Mouse (Mus musculus): Measurements from ENCODE around the gene Pitpnc1. TPM values are rescaled to one million over a fixed set of nuclear protein-coding genes. Genes with fewer than 3 reads are reported as not detected.

Pitpnc1 gene
- polyA plus RNA-seq, 1 experiment, result 30.0 TPM

GRCm38 (mm10) chr11:107354499-107355143 lies 115.9 kb downstream of the Pitpnc1 start:
- DNase-seq, result no peak
- TF ChIP-seq CTCF (IDR thresholded peaks at IDR 0.05; ENCODE audit: borderline replicate concordance, insufficient read depth, low read depth, low read length) (no peak), POLR2A (IDR thresholded peaks at IDR 0.05; ENCODE audit: borderline replicate concordance, insufficient read depth, low read length) (no peak)
- Histone ChIP-seq H3K4me1 (ENCODE audit: control insufficient read depth, insufficient read depth, low read length) (peaks cover 33% of the 10 kb centered on the region), H3K27ac (ENCODE audit: insufficient read depth, low read length) (no peak overlapping the region), H3K4me3 (replicated peaks; ENCODE audit: insufficient read depth, low read depth, low read length) (no peak overlapping the region), H3K27me3 (ENCODE audit: control insufficient read depth, insufficient read depth, low read length) (no peaks in the 10 kb centered on the region)
- 87% methylated on average over 8 of the region's 8 CpGs for WGBS

DNA sequence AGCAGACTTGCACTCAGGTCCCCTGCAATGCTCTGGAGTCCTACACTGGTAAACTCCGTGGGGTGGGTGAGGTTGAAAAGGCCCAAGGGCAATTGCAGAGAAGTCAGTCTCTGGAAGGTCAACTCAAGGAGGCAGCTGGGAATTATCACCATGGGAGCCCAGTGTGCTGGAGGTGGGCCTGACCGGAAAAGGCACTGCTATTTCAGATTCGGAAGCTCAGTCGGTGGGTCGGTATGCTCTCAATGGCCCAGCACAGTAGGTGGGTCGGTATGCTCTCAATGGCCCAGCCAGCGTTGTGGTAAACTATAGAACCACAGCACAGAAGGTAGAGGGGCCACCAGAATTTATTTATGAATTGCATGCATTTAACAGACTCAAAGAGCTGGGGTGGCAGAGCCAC lies 117.9 kb downstream of the Pitpnc1 start:
- Histone ChIP-seq H3K27ac (ENCODE audit: insufficient read depth, low read length) (no peak overlapping the region), H3K27me3 (ENCODE audit: control insufficient read depth, insufficient read depth, low read length) (no peaks in the 10 kb centered on the region), H3K4me3 (replicated peaks; ENCODE audit: insufficient read depth, low read depth, low read length) (no peak overlapping the region), H3K4me1 (ENCODE audit: control insufficient read depth, insufficient read depth, low read length) (peaks cover 20% of the 10 kb centered on the region)
- DNase-seq, result no peak
- WGBS, result 47% methylated on average over 7 of the region's 7 CpGs
- no peak for TF ChIP-seq CTCF (IDR thresholded peaks at IDR 0.05; ENCODE audit: borderline replicate concordance, insufficient read depth, low read depth, low read length)
- no peak for TF ChIP-seq POLR2A (IDR thresholded peaks at IDR 0.05; ENCODE audit: borderline replicate concordance, insufficient read depth, low read length)

DNA sequence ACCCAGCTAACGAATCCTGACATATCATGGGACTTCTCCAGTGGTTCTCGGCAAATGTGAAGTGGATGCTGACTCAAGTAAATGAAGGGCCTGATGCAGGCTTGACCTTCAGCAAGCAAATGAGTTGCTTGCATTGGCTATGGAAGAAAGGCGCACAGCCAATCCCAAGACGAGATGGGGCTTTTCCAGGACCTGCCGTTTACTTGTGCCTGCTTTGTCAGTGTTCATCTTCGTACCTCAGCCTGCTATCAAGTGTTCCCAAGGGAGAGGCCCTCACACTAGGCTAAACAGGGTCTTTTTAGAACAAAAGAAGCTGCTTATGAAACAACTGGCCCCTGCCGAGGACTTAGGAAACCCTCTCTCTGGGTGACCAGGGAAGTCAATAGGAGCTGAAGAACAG lies 120.7 kb downstream of the Pitpnc1 start:
- TF ChIP-seq POLR2A (IDR thresholded peaks at IDR 0.05; ENCODE audit: borderline replicate concordance, insufficient read depth, low read length), result no peak
- no peak for TF ChIP-seq CTCF (IDR thresholded peaks at IDR 0.05; ENCODE audit: borderline replicate concordance, insufficient read depth, low read depth, low read length)
- DNase-seq, result no peak
- Histone ChIP-seq H3K27me3 (ENCODE audit: control insufficient read depth, insufficient read depth, low read length) (no peaks in the 10 kb centered on the region), H3K27ac (ENCODE audit: insufficient read depth, low read length) (no peak overlapping the region), H3K4me1 (ENCODE audit: control insufficient read depth, insufficient read depth, low read length) (peaks cover 3% of the 10 kb centered on the region; the same call in 1 of the 2 replicates), H3K4me3 (replicated peaks; ENCODE audit: insufficient read depth, low read depth, low read length) (no peak overlapping the region)
- 82% methylated on average over 7 of the region's 7 CpGs for WGBS

GRCm38 (mm10) chr11:107343031-107343430 lies 127.5 kb downstream of the Pitpnc1 start:
- DNase-seq, result no peak
- H3K27ac ChIP-seq (ENCODE audit: insufficient read depth, low read length), result no peak overlapping the region
- H3K4me3 ChIP-seq (replicated peaks; ENCODE audit: insufficient read depth, low read depth, low read length), result no peak overlapping the region
- peaks cover 15% of the 10 kb centered on the region for H3K4me1 ChIP-seq (ENCODE audit: control insufficient read depth, insufficient read depth, low read length)
- no peak for TF ChIP-seq POLR2A (IDR thresholded peaks at IDR 0.05; ENCODE audit: borderline replicate concordance, insufficient read depth, low read length)
- no peak for TF ChIP-seq CTCF (IDR thresholded peaks at IDR 0.05; ENCODE audit: borderline replicate concordance, insufficient read depth, low read depth, low read length)
- WGBS, result 85% methylated on average over 4 of the region's 4 CpGs
- H3K27me3 ChIP-seq (ENCODE audit: control insufficient read depth, insufficient read depth, low read length), result no peaks in the 10 kb centered on the region

DNA sequence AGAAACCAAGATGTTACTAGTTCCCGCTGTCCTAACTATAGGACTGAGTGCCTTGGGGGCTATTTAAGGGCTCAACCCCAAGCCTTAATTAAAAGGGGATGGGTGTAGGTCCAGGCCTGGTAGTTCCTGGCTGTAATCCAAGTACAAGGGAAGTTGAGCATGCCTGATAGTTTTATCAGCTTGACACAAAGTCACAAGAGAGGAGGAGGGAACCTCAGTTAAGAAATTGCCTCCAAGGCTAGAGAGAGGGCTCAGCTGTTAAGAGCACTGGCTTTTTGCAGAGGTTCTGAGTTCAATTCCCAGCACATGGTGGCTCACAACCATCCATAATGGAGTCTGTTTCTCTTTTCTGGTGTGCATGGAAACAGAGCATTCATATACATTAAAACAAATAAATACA lies 128.1 kb downstream of the Pitpnc1 start:
- 100% methylated on average over 1 of the region's 1 CpGs for WGBS
- peaks cover 18% of the 10 kb centered on the region for H3K4me1 ChIP-seq (ENCODE audit: control insufficient read depth, insufficient read depth, low read length)
- no peak overlapping the region for H3K4me3 ChIP-seq (replicated peaks; ENCODE audit: insufficient read depth, low read depth, low read length)
- no peak for DNase-seq
- H3K27me3 ChIP-seq (ENCODE audit: control insufficient read depth, insufficient read depth, low read length), result no peaks in the 10 kb centered on the region
- no peak overlapping the region for H3K27ac ChIP-seq (ENCODE audit: insufficient read depth, low read length)
- no peak for TF ChIP-seq POLR2A (IDR thresholded peaks at IDR 0.05; ENCODE audit: borderline replicate concordance, insufficient read depth, low read length)
- TF ChIP-seq CTCF (IDR thresholded peaks at IDR 0.05; ENCODE audit: borderline replicate concordance, insufficient read depth, low read depth, low read length), result no peak

DNA sequence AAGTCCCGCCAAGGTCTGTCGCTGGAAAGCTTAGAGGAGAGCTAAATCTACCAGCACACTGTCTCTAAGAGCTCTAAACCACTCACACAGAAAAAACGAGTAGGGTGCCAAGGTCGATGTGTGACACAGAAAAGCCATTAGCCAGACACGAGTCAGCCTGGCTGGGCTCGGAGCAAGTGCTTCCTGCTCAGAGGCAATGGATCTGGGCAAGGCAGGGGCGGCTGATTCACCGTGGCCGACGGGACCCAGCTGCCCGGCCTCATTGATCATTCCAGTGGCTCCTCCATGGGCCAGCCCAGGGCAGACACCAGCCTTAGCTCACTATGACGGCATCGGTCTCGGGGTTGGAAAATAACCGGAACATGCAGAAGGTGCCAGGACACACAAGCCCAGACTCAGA lies 129.2 kb downstream of the Pitpnc1 start:
- Histone ChIP-seq H3K27me3 (ENCODE audit: control insufficient read depth, insufficient read depth, low read length) (no peaks in the 10 kb centered on the region), H3K4me3 (replicated peaks; ENCODE audit: insufficient read depth, low read depth, low read length) (peak overlapping the region; percentile 4), H3K4me1 (ENCODE audit: control insufficient read depth, insufficient read depth, low read length) (peaks cover 21% of the 10 kb centered on the region), H3K27ac (ENCODE audit: insufficient read depth, low read length) (no peak overlapping the region)
- peak; percentile 55 to 64 for DNase-seq
- TF ChIP-seq CTCF (IDR thresholded peaks at IDR 0.05; ENCODE audit: borderline replicate concordance, insufficient read depth, low read depth, low read length) (no peak), POLR2A (IDR thresholded peaks at IDR 0.05; ENCODE audit: borderline replicate concordance, insufficient read depth, low read length) (no peak)
- 9% methylated on average over 15 of the region's 15 CpGs for WGBS

DNA sequence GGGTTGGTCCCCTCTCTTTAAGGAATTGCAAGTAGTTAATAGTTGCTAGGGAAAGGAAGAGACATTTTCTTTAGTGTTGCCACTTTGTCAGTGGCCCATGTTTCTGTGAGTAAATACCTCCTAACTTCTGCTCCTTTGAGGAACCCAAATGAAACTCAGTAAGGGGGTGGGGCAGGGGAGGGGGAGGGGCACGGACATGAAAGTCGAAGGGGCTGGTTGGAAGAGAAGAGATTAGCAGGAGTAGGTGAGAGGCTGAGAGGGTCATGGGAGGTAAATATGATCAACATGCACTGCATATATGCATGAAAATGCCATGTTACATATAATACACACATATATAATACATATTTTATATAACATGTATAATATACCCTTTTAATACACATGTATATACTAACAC lies 129.7 kb downstream of the Pitpnc1 start:
- Histone ChIP-seq H3K27me3 (ENCODE audit: control insufficient read depth, insufficient read depth, low read length) (no peaks in the 10 kb centered on the region), H3K4me3 (replicated peaks; ENCODE audit: insufficient read depth, low read depth, low read length) (no peak overlapping the region), H3K27ac (ENCODE audit: insufficient read depth, low read length) (no peak overlapping the region), H3K4me1 (ENCODE audit: control insufficient read depth, insufficient read depth, low read length) (peaks cover 21% of the 10 kb centered on the region)
- TF ChIP-seq POLR2A (IDR thresholded peaks at IDR 0.05; ENCODE audit: borderline replicate concordance, insufficient read depth, low read length) (no peak), CTCF (IDR thresholded peaks at IDR 0.05; ENCODE audit: borderline replicate concordance, insufficient read depth, low read depth, low read length) (no peak)
- DNase-seq, result no peak
- whole genome bisulfite sequencing, result 37% methylated on average over 2 of the region's 2 CpGs

- H3K4me3 ChIP-seq (replicated peaks; ENCODE audit: insufficient read depth, low read depth, low read length), result no peak overlapping the region
- no peak overlapping the region for H3K27ac ChIP-seq (ENCODE audit: insufficient read depth, low read length)
- H3K27me3 ChIP-seq (ENCODE audit: control insufficient read depth, insufficient read depth, low read length), result no peaks in the 10 kb centered on the region
- H3K4me1 ChIP-seq (ENCODE audit: control insufficient read depth, insufficient read depth, low read length), result peaks cover 21% of the 10 kb centered on the region
- DNase-seq, result peak in 1 of 2 experiments; percentile 60
- 71% methylated on average over 7 of the region's 7 CpGs for WGBS
- TF ChIP-seq POLR2A (IDR thresholded peaks at IDR 0.05; ENCODE audit: borderline replicate concordance, insufficient read depth, low read length) (no peak), CTCF (IDR thresholded peaks at IDR 0.05; ENCODE audit: borderline replicate concordance, insufficient read depth, low read depth, low read length) (no peak)
Measured at GRCm38 (mm10) chr11:107339224-107339805, 131.2 kb downstream of the Pitpnc1 start.
